Mouse (Mus musculus) hindbrain, postnatal 0 days (tissue): ENCODE data around the gene Fchsd2. TPM values are rescaled to one million over a fixed set of nuclear protein-coding genes. Genes with fewer than 3 reads are reported as not detected.

ENCODE experiments used
- ATAC-seq: fragments of 200-750 bp; cut with Nextera tagmentation; 2 replicates; pipeline ENCODE4 v1.8.0; 2017; ENCODE audit warnings: mild to moderate bottlenecking, moderate TSS enrichment, moderate library complexity
- DNase-seq: peaks from one replicate; pipeline ENCODE4 v3.0.0-alpha.2; 2015; ENCODE audit warnings: low spot score
- H3K27ac ChIP-seq: fragments of 300-500 bp; sonication (generic); 2 replicates; pipeline ENCODE4 v1.5.1; 2014; ENCODE audit warnings: mild to moderate bottlenecking
- H3K27me3 ChIP-seq: fragments of 300-500 bp; sonication (generic); 2 replicates; pipeline ENCODE4 v1.6.1; 2014; ENCODE audit warnings: low read length, mixed read lengths; ENCODE audit not compliant: insufficient read depth
- H3K36me3 ChIP-seq: fragments of 300-500 bp; sonication (generic); 2 replicates; pipeline ENCODE4 v1.6.1; 2014; ENCODE audit warnings: low read length, mixed read lengths; ENCODE audit not compliant: insufficient read depth
- H3K4me1 ChIP-seq: fragments of 300-500 bp; sonication (generic); 2 replicates; pipeline ENCODE4 v1.6.1; 2014; ENCODE audit warnings: antibody characterized with exemption, low read length, mixed read lengths; ENCODE audit not compliant: insufficient read depth
- H3K4me2 ChIP-seq: fragments of 300-500 bp; sonication (generic); 2 replicates; pipeline ENCODE4 v1.6.1; 2014; ENCODE audit warnings: low read depth, mild to moderate bottlenecking, low read length, moderate library complexity, mixed read lengths
- H3K4me3 ChIP-seq: fragments of 300-500 bp; sonication (generic); 2 replicates; pipeline ENCODE4 v1.5.1; 2014; ENCODE audit warnings: low read length
- H3K9ac ChIP-seq: fragments of 300-500 bp; sonication (generic); replicated peaks from 2 replicates; pipeline ENCODE4 v1.6.1; 2014; ENCODE audit warnings: mild to moderate bottlenecking, low read length, moderate library complexity, mixed read lengths
- H3K9me3 ChIP-seq: fragments of 300-500 bp; sonication (generic); 2 replicates; pipeline ENCODE4 v1.6.1; 2016; ENCODE audit warnings: low read length, mixed read lengths
- CTCF ChIP-seq: IDR thresholded peaks from 2 replicates; pipeline ENCODE4 v1.5.1; 2016; ENCODE audit warnings: antibody characterized with exemption, control low read depth, low read depth
- WGBS: fragments of 180-500 bp; shearing (Covaris S2); extraction: QIAGEN DNeasy Blood & Tissue Kit; methylation state at CpG from one replicate; pipeline ENCODE4 v1.1.7; 2014; 5-methylcytosine and 5-hydroxymethylcytosine counted together
- polyA plus RNA-seq: library from polyadenylated mRNA; unstranded; fragments of >200 nt; fragmentation: Nextera tagmentation; extraction: Ambion mirVana; gene quantifications from 2 replicates; pipeline ENCODE4 v1.2.1, GENCODE M21; 2015
- total RNA-seq: library from RNA; depleted of rRNA; stranded (reverse); fragments of >200 nt; gene quantifications from 2 replicates; pipeline ENCODE4 v1.2.3, GENCODE M21; 2014

The Fchsd2 gene
- total and polyA plus RNA-seq, 2 experiments from 2014 or later: 34.2 to 43.1 TPM

GRCm38 (mm10) chr7:101296252-101297022, 203.8 kb downstream of the Fchsd2 start:
- 10% methylated on average over 35 of the region's 35 CpGs for WGBS
- Histone ChIP-seq H3K27ac (peak overlapping the region; percentile 48; the same call in 1 of the 2 replicates), H3K9me3 (no peaks in the 10 kb centered on the region), H3K36me3 (no peaks in the 10 kb centered on the region; the same call in 1 of the 2 replicates), H3K27me3 (no peaks in the 10 kb centered on the region), H3K4me1 (peaks cover 11% of the 10 kb centered on the region; the same call in 1 of the 2 replicates), H3K4me3 (peak overlapping the region; percentile 33), H3K4me2 (peak overlapping the region; percentile 54), H3K9ac (peak overlapping the region; percentile 49)
- TF ChIP-seq CTCF: peak; percentile 71
- peak; percentile 91 for ATAC-seq
- peak; percentile 93 for DNase-seq

DNA sequence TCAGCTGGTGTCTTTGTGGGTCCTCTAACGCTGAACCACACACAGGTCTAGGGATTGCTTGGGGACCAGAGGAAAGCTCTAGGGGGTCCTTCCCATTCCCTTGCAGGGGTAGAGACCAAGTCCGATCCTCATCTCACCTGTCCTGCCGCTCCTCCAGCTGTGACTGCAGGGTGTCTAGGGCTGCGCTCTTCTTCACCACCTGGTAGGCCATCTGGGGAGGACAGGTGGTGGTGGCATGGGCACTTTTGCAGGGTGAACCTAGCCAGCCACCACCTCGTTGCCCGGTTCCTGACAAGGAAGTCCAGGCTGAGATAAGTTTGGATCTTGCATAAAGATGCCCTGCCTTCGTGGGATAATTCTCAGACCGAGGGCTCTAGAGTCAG, 204.4 kb downstream of the Fchsd2 start:
- DNase-seq (no peak), ATAC-seq (no peak)
- peak overlapping the region; percentile 49 for H3K9ac ChIP-seq
- H3K4me2 ChIP-seq: peak overlapping the region; percentile 54
- peak overlapping the region; percentile 33 for H3K4me3 ChIP-seq
- WGBS: 24% methylated on average over 8 of the region's 8 CpGs
- H3K27ac ChIP-seq: peak overlapping the region; percentile 48; the same call in 1 of the 2 replicates
- H3K4me1 ChIP-seq: peaks cover 11% of the 10 kb centered on the region; the same call in 1 of the 2 replicates
- no peaks in the 10 kb centered on the region for H3K9me3 ChIP-seq
- no peak for TF ChIP-seq CTCF
- H3K36me3 ChIP-seq: no peaks in the 10 kb centered on the region; the same call in 1 of the 2 replicates
- no peaks in the 10 kb centered on the region for H3K27me3 ChIP-seq

DNA sequence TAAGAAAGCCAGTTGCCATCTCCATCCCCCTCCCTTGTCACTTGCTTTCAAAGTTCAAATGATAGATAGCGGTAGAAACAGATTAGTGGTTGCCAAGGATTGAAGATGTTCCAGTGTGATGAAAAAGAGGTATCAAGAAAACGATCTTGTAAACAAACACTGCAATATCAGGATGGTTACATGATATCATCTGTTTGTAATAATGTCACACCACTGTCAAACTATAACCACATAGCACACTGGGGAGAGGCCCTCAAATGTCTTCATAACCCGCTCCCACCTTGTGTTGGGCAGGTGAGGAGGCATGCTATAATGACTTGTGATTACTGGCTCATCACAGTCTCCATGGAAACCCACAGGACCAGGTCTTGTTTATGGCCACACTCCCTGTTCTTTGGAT, 205.7 kb downstream of the Fchsd2 start:
- Histone ChIP-seq H3K9me3 (no peaks in the 10 kb centered on the region), H3K27me3 (no peaks in the 10 kb centered on the region), H3K36me3 (no peaks in the 10 kb centered on the region), H3K9ac (no peak overlapping the region), H3K27ac (no peak overlapping the region), H3K4me2 (no peak overlapping the region), H3K4me3 (no peak overlapping the region), H3K4me1 (peaks cover 11% of the 10 kb centered on the region; the same call in 1 of the 2 replicates)
- DNase-seq (no peak), ATAC-seq (no peak)
- TF ChIP-seq CTCF: no peak
- WGBS: 80% methylated on average over 3 of the region's 3 CpGs

GRCm38 (mm10) chr7:101301361-101301880, 208.8 kb downstream of the Fchsd2 start:
- H3K4me1 ChIP-seq: 0 out of 2 replicates have a peak, but pooled peaks cover 5% of the 10 kb centered on the region
- peak overlapping the region; percentile 69; the same call in 1 of the 2 replicates for H3K27ac ChIP-seq
- peak; percentile 75 for DNase-seq
- TF ChIP-seq CTCF: no peak
- H3K36me3 ChIP-seq: no peaks in the 10 kb centered on the region
- H3K9ac ChIP-seq: peak overlapping the region; percentile 60
- peak overlapping the region; percentile 82 for H3K4me2 ChIP-seq
- ATAC-seq: peak; percentile 0; the same call in 1 of the 2 replicates
- H3K27me3 ChIP-seq: no peaks in the 10 kb centered on the region
- WGBS: 1% methylated on average over 30 of the region's 30 CpGs
- H3K9me3 ChIP-seq: no peaks in the 10 kb centered on the region
- H3K4me3 ChIP-seq: peak overlapping the region; percentile 73

DNA sequence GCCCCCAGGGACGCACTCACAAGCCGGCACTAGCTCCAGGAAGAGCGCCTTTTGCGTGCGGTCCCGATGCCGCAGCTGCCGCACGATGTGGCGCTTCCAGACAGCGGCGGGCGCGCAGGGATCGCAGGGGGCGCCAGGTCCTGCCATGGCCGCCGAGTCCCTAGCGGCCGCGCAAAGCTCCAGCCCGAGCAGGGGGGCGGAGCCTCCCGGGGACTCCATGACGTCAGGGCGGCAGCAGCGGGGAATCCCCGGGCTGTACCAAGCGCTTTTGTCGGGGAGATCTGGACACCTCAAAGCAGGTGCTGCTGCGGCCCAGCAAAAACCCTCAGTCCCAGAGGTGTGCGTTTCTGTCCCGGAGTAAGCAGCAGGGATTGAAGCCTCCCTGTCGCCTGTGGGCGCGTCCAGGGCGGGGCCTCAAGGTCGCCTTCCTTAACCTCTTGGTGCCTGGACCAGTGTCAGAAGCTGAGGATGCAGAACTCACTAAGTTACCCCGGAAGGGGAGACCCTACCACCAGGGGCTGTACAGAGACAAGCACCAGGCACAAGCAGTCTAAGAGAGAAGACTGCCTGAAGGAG, 209.3 kb downstream of the Fchsd2 start, which contains the start of gene Atg16l2:
Gene Atg16l2 (minus strand): TSS at position 371 of the 576 bp plus-strand sequence.
- peak; percentile 93 for DNase-seq
- Histone ChIP-seq H3K27ac (peak within 1 kb of the TSS; percentile 69; the same call in 1 of the 2 replicates), H3K9ac (peak within 1 kb of the TSS; percentile 60), H3K4me1 (0 out of 2 replicates have a peak, but pooled peaks cover 1% of the 10 kb centered on the region), H3K27me3 (no peaks in the 10 kb centered on the region), H3K4me3 (peak within 1 kb of the TSS; percentile 73), H3K9me3 (no peaks in the 10 kb centered on the region), H3K36me3 (no peaks in the 10 kb centered on the region), H3K4me2 (peak within 1 kb of the TSS; percentile 82)
- peak; percentile 52 for TF ChIP-seq CTCF
- peak; percentile 94 for ATAC-seq
- 0% methylated on average over 33 of the region's 39 CpGs for WGBS

GRCm38 (mm10) chr7:101302691-101303090, 210.0 kb downstream of the Fchsd2 start:
- H3K4me1 ChIP-seq: no peaks in the 10 kb centered on the region
- peak overlapping the region; percentile 82 for H3K4me2 ChIP-seq
- ATAC-seq (no peak), DNase-seq (no peak)
- no peaks in the 10 kb centered on the region for H3K27me3 ChIP-seq
- H3K9ac ChIP-seq: peak overlapping the region; percentile 60
- no peaks in the 10 kb centered on the region for H3K9me3 ChIP-seq
- no peak for TF ChIP-seq CTCF
- peak overlapping the region; percentile 69; the same call in 1 of the 2 replicates for H3K27ac ChIP-seq
- WGBS: 23% methylated on average over 7 of the region's 7 CpGs
- no peaks in the 10 kb centered on the region for H3K36me3 ChIP-seq
- peak overlapping the region; percentile 73 for H3K4me3 ChIP-seq
